Mouse (Mus musculus) c-Kit-positive CD71-positive TER-119-negative erythroid progenitor cells, embryonic 14.5 days (primary cell): ENCODE results near the gene Arhgap15.

Experiments
- DNase-seq: peaks from one replicate; pipeline ENCODE4 v3.0.0-alpha.2; 2013; ENCODE audit warnings: low read depth

Gene Arhgap15

DNA sequence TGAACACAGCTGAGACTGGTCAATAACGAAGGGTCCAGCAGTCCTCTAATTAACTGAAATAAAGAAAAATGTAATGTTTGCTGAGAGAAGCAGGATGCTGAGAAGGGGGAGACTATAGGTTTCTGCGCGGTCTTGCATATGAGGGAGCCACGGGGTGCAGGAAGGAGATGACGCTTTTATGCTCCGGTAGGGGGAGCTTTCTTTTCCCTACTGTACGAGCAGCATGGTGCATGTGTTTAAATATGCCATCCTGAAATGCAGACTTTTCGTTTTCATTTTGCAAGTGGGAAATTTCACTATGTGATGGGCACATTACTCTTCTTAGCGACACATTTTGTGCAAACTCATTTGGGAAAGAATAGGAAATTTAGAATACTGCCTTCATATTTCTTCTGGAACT, 442.1 kb downstream of the Arhgap15 start:
- DNase-seq = no peak

- DNase-seq = no peak
Observed at GRCm38 (mm10) chr2:44192058-44192457, 443.4 kb downstream of the Arhgap15 start.

DNA sequence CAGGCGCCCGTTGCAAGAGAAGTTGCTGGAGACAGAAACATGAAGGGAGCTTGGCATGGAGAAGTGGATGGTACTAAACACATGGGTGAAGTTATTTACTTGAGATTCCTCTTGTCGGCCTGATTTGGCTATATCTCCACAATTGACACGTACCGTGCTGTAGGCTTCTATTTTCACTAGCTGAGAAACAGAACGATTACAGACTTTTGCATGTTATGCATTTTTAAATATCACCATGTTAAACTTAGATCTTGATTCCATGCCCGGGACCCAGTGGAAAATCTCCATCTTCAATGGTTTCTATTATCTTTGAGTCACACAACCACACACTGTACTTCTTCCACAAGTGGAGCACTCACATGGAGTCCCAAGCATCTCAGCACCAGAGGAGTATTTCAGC, 466.9 kb downstream of the Arhgap15 start:
- DNase-seq = no peak

- no peak for DNase-seq
Observed at GRCm38 (mm10) chr2:44217811-44218210, 469.2 kb downstream of the Arhgap15 start.

DNA sequence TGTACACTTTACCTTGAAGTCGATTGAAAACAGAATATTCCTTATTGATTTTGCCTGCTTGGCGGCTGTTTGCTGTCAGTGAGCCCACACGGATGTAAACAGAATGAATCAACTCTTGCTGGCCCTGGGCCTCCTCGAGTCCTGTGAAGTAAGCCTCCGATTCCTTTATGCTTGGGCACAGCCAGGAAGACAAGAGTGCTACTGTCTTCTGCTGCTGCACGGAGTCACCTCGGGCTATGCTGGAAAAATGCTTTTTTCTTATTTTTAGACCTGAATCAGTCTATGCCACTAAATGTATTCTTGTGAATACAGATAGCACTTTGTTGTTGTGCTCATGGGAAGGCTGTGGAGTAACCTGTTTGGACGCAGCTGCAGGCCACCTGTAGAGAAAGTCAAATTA, 469.7 kb downstream of the Arhgap15 start:
- no peak for DNase-seq

GRCm38 (mm10) chr2:44221686-44222085, 473.1 kb downstream of the Arhgap15 start:
- no peak for DNase-seq

- no peak for DNase-seq
Observed at GRCm38 (mm10) chr2:44222176-44222753, 473.6 kb downstream of the Arhgap15 start.

DNA sequence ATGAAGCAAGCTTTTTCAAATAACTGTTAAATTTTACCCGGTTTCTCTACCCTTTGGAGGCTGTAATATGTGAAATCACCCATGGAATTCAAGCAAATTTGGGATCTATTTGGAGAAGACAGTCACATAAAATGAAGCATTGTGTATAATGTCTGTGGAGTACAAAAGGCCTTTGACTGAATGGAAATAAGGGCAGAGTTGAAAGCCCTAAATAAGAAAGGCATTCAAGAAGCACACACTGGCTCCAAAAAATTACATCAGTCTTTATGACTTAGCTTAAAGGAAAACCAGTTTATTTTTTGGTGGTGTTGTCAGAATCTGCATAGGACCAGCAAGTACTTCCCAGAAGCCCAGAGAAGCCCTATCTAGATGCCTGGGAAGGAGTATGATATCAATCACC, 486.2 kb downstream of the Arhgap15 start:
- no peak for DNase-seq

DNA sequence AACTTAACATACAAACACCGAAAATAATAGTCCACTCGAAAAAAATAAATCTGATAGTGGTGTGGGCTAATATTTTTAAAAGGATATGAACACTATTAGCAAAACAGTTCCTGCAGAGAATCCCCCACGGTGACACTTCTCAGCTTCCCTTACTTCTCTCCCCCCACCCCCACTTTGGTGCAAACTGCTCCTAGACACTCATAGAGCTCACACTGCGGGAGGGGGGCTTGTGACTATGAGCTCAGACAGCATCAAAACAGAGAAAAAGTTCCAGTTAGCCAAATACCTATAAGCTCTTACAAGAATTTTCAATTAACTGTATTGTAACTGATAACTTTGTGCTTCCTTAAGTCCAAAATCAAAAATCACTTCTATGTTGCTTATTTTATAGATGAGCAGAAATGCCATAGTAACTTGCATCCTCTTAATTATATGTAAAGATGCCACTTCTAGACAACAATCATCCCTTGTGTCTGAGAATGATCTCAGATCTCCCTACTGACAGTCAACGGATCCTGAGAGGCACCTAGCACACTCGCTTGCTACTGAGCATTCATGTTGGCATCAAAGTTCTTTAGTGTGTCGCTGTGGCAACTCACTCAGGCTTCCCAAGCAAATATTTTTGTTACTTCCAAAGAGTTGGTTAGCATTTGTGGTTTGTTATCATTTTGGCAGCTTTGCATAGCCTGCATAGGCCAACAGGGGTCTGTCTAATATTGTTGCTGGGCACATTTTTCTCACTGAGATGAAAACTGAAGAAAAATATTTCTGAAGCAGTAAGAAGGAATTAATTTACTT, 493.2 kb downstream of the Arhgap15 start:
- DNase-seq = no peak

DNA sequence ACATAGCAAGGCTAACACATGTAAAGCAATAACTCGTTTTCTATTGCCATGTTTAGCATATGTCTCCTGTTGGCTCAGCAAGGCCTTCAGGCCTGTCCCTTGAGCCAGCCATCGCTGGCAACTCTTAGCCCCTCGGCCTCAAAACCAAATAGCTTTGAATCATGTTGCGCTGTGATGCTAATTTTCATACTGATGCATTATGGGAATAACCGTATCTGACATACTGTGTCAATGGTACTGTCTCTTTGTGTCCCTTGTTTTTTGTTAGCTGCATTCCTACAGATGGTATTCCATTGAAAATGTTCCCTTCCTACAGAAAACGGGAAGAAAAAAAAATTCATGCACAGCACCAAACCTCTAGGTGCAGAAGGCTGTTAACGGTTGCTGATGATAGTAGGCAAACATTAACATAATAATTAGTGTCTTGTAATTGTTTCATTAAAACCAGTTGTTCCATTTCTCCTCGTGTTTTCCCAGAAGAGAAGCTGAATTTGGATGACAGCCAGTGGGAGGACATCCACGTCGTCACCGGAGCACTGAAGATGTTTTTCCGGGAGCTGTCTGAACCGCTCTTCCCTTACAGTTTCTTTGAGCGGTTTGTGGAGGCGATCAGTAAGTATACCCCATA, 494.1 kb downstream of the Arhgap15 start:
- no peak for DNase-seq

GRCm38 (mm10) chr2:44255343-44255742, 506.7 kb downstream of the Arhgap15 start:
- no peak for DNase-seq

DNA sequence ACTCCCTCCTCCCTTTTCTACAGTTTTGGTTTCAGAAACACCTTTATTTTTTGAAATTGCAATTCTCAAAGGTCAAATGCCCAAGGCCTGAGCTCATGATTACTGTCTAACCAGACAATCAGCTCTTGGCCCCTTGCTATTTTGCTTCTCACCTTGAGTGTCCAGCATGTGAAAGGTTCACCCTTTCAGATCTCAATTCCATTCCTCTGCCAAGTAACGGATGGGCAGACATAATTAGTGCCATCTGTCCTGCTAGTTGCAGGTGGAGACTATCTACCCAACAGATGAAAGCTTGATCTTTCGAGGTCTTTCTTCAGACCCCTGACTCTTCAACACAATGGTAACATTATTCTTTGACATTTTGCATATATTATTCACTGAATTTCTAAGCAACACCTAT, 509.3 kb downstream of the Arhgap15 start:
- no peak for DNase-seq

DNA sequence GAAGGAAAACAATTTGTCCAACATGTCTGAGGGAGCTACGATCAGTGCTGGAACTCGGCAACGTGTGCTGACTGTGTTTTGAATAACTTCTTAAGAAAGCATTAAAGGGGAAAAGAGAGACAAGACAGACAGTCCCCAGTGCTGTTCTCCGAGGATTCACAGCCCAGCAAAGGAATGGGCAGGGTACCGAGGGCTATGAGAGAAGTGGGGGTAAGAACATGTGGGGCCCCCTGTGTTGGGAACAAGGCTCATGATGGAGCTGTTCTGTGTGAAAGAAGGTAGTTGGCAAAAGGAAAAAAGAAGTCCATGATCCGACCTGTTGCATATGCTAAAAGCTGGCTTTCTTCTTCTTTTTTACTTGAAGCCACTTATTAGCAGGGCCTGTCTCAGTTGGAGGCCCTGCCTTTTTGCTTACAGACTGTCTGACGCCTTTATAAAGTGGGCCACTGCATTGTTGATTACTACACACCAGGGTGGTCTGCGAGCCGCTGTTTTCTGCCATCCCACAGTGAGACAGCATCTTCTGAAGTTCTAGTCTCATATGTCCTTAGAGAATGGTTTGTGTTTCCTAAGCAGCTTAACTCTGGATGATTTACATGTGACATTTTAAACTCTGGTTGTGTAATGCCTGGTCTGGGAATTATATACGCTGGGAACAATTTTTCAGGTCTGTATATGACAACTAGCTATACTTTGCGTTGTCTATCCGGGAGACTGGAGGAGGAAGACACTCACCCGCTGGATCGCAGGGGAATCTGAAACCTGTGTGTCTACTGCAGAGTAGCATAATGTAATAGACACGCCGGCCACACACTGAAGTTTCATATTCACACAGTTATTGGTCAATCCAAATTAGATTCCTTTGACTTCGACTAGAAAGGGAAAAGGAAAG, 523.1 kb downstream of the Arhgap15 start:
- DNase-seq = no peak

DNA sequence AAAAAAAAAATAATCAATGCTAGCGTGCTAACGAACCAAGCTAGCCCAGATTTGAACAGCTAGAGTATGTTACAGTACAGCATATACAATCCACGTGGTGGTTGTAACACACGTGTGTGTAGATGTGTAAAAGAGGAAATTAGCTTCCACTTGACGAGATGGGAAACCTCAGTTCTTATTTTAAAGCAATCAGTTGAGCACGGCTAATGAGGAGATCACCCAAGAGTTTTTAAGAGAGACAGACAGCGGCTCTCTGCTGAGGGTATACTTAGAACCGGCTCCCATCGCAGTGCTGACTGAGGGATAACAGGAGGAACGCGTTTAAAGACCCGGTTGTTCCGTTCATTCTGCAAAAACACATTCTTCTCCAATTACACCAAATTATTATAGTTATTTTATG, 524.0 kb downstream of the Arhgap15 start:
- DNase-seq = no peak

DNA sequence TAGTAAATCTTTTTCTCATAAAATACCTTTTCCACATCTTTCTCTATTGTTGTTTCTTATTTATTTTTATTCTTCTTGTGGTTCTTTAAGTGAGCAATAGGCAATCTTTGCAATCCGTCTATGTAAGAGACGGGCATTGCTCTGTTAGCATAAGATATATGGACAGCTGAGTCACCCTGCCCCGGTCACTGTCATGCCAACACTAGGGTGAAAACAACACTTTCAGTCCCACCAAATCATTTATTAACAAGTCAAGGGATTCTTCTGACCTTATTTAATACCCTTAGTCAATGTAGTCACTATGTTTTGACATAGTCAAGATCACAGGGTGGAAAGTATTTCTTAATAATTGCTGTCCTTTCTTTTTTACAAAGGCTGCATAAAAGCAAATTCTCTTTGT, 525.8 kb downstream of the Arhgap15 start:
- no peak for DNase-seq

DNA sequence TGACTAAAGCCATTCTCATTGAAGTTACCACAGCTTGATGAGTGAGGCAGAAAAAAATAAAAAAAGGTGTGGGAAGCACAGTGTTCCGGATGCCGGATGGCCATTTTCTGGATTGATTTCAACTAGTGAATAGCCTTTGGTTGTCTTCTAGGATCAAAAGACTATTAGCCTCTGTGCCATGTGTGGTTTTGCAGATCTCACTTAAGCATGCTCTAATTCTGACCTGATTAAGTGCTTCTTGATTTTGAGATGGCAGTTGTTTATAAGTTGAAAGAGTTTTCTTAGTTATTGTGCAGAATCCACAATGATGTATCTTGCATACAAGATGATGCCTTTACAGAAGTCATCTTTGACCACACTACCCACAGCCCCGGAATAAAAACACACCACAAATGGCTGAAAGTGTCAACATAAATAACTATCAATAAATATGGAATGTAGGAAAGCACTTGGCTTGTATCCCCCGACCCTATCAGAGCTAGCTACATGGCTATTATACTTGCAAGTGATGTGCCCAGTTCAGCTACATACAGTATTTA, 537.6 kb downstream of the Arhgap15 start:
- no peak for DNase-seq

GRCm38 (mm10) chr2:44299156-44299555, 550.5 kb downstream of the Arhgap15 start:
- DNase-seq = no peak

- no peak for DNase-seq
Observed at GRCm38 (mm10) chr2:44299909-44300308, 551.3 kb downstream of the Arhgap15 start.

DNA sequence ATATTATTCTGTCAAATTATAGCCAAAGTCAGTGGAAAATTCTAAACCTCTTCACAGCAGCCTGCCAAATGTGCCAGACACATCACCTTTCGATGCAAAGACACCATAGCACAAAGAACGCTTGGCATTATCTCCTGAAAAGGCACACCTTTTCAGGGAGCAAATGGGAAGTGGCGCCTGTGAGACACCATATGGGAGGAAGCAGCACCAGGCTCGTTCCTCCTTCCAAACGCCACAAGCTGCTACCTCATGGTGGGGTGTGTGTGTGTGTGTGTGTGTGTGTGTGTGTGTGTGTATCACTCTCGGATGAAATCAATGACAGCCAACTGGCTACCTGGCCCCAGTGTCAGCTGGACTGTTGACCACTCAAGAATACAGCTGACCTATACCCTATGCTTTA, 551.8 kb downstream of the Arhgap15 start:
- DNase-seq = no peak

DNA sequence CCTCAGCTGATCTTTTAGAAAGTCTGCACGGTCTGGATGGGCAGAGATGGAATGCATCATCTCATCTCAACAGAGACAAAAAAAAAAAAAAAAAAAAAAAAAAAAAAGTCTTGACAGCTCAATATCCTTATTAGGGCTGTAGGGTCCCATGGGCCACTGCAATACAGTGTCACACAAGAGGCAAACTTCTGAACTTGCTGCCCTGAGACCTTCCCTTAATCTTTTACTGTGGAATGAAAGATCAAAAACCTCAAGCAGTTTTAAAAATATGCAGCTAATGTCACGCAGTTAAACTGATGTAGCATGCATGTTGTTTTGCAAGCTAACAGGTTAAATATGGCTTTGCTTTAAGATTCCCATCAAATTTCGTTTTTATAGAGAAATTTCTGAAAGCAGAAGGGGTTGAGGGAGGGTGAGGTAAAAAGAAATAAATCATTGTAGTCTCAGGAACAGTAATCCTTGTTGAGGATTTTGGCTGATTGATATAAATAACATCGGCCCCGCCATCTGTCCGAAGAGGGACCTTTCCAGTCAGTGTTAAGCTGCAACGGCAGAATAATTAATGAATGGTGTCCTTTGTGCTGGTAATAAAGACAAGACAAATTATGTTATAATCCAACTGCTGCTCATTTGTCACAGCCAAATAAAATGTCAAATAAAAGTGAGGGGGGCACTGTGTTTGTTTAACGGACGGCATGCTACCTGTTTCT, 555.8 kb downstream of the Arhgap15 start:
- DNase-seq = no peak
